1 mouse cellular context compared by ENCODE assay signal in the genomic region with DNA sequence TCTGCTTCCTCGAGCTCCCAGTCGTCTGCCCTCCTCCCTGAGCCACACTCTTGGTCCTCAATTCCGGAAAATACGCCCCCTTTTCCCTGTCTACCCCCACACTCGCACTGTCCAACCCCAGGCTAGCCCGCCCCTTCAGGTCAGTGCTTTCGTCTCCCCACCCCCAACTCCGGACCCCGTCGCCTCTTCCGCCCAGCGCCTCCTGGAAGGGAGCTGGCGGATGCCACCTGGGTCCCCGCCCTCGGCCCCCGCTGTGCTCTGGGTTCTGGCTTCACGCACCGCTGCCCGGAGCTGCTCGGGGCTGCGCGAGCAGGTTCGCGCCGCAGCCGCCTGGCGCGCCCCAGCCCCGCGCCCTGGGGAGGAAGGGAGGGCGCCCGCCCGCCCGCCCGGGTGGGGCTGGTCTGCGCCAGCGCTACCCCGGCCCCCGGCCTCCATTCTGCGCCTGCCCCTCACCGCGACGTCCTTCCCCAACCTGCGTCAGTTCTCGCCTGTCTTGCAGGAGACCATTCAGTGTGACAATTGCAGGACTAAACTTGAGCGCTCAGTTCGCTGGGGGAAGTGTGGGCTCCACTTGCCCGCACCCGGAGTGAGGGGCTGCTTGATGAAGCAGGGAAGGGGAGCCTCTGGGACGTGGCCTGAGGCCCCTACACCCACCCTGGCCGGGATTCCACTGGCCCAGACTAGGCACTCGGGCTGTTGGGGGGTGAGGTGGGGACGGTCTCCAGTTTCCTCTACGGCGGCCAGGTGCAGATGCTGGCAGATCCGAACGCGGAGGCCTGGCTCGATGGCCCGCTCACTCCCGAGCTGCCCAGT.
TF ChIP-seq lines count a peak whose summit lies in the region.

No protein-coding gene starts in this region.

TF ChIP-seq in MEL, 35 proteins besides CTCF, POLR2A, EP300 and RAD21:
- TF ChIP-seq ZNF384 (IDR thresholded peaks at IDR 0.05; ENCODE audit: low read depth, low read length) (no peak), ZMIZ1 (IDR thresholded peaks at IDR 0.05; ENCODE audit: low read depth, low read length) (no peak), MEF2A (IDR thresholded peaks at IDR 0.05; ENCODE audit: extremely low read depth, insufficient replicate concordance, low read depth, low read length, poor library complexity, severe bottlenecking) (no peak), POLR2AphosphoS5 (IDR thresholded peaks at IDR 0.05; ENCODE audit: borderline replicate concordance, low read depth, low read length) (no peak), ETS1 (IDR thresholded peaks at IDR 0.05; ENCODE audit: low read depth, low read length) (no peak), TCF12 (IDR thresholded peaks at IDR 0.05; ENCODE audit: low read depth, low read length) (no peak), NRF1 (IDR thresholded peaks at IDR 0.05; ENCODE audit: insufficient read depth, low read depth, low read length, poor library complexity, severe bottlenecking) (peak; percentile 35; the same call in 1 of the 2 replicates), CHD2 (IDR thresholded peaks at IDR 0.05; ENCODE audit: low read length) (no peak), MAFK (IDR thresholded peaks at IDR 0.05; ENCODE audit: borderline replicate concordance, low read depth, low read length) (no peak), KAT2A (conservative IDR thresholded peaks at IDR 0.05; ENCODE audit: low read depth, low read length) (no peak), NELFE (IDR thresholded peaks at IDR 0.05; ENCODE audit: low read depth, low read length) (peak; percentile 0; the same call in 1 of the 2 replicates), MAX (IDR thresholded peaks at IDR 0.05; ENCODE audit: low read length) (no peak), HCFC1 (IDR thresholded peaks at IDR 0.05; ENCODE audit: low read depth, low read length) (no peak), MXI1 (IDR thresholded peaks at IDR 0.05; ENCODE audit: low read depth, low read length) (no peak; the same call in none of the 2 replicates), ZKSCAN1 (IDR thresholded peaks at IDR 0.05; ENCODE audit: low read depth, low read length) (no peak), E2F4 (IDR thresholded peaks at IDR 0.05; ENCODE audit: borderline replicate concordance, low read depth, low read length) (no peak), MYB (IDR thresholded peaks at IDR 0.05; ENCODE audit: low read depth, low read length) (no peak), JUND (IDR thresholded peaks at IDR 0.05; ENCODE audit: low read depth, low read length) (no peak)
